Comparison of ENCODE assay signal across 21 mouse cellular contexts in genomic region chrX:162832101-162832500, GRCm38 (mm10). TPM values are rescaled to one million over a fixed set of nuclear protein-coding genes. Genes with fewer than 3 reads are reported as not detected.
DNase-seq lines count a peak whose midpoint lies in the region; ATAC-seq and TF ChIP-seq lines count a peak whose summit lies in the region.
"Had no signal": no experiment of that assay in that cellular context is flagged by ENCODE, and none has a peak within 500 bp of the region (broad histone marks: within the 10 kb centered on the region; RNA-seq: fewer than 3 reads in every experiment).

No protein-coding gene starts in this region.

- no peaks in the 10 kb centered on the region for H3K4me1 ChIP-seq in intestine, embryonic 16.5 days (ENCODE audit: control insufficient read depth, insufficient read depth, low read length)
- no peaks in the 10 kb centered on the region for H3K4me1 ChIP-seq in intestine, embryonic 15.5 days (replicated peaks)
- no peaks in the 10 kb centered on the region for H3K4me1 ChIP-seq in kidney, adult 2 months (ENCODE audit: control insufficient read depth, insufficient read depth, low read length)
- H3K4me1 ChIP-seq: embryonic facial prominence, embryonic 13.5 days; limb, embryonic 13.5 days had no signal

- no peak overlapping the region for H3K4me3 ChIP-seq in intestine, embryonic 16.5 days (ENCODE audit: low read length)
- no peak overlapping the region for H3K4me3 ChIP-seq in intestine, embryonic 15.5 days (replicated peaks)
- no peak overlapping the region for H3K4me3 ChIP-seq in kidney, adult 2 months (ENCODE audit: insufficient read depth, low read depth, low read length)
- H3K4me3 ChIP-seq: embryonic facial prominence, embryonic 13.5 days; limb, embryonic 13.5 days; liver, embryonic 15.5 days; megakaryocyte, embryonic 14.5 days had no signal

- H3K9ac ChIP-seq in intestine, embryonic 16.5 days (ENCODE audit: low read depth, low read length), result no peak overlapping the region
- H3K9ac ChIP-seq in intestine, embryonic 15.5 days, result no peak overlapping the region
- H3K9ac ChIP-seq: embryonic facial prominence, embryonic 13.5 days; limb, embryonic 13.5 days; liver, embryonic 15.5 days had no signal

- TF ChIP-seq CTCF in kidney, adult 2 months (conservative IDR thresholded peaks at IDR 0.05; ENCODE audit: insufficient read depth, insufficient read length, low read depth, low read length), result no peak

- H3K27me3 ChIP-seq in intestine, embryonic 16.5 days (replicated peaks; ENCODE audit: control insufficient read depth, insufficient read depth, low read length), result no peaks in the 10 kb centered on the region
- no peaks in the 10 kb centered on the region for H3K27me3 ChIP-seq in intestine, embryonic 15.5 days (replicated peaks)
- no peaks in the 10 kb centered on the region for H3K27me3 ChIP-seq in kidney, adult 2 months (replicated peaks; ENCODE audit: control insufficient read depth, insufficient read depth, low read length)
- H3K27me3 ChIP-seq: liver, embryonic 15.5 days had no signal

- TF ChIP-seq POLR2A in kidney, adult 2 months (IDR thresholded peaks at IDR 0.05; ENCODE audit: low read depth, low read length), result no peak

- ATAC-seq in intestine, embryonic 16.5 days, result no peak
- ATAC-seq in intestine, embryonic 15.5 days, result no peak
- no peak for ATAC-seq in megakaryocyte, adult 5-6 weeks (ENCODE audit: poor library complexity, severe bottlenecking)
- ATAC-seq: inflammation-experienced regulatory T-cells, adult 6 months had no signal

- WGBS in intestine, embryonic 16.5 days, result 28% methylated on average over 3 of the region's 3 CpGs
- WGBS in intestine, embryonic 15.5 days, result 40% methylated on average over 3 of the region's 3 CpGs
- WGBS in large intestine, adult 2 months, result 31% methylated on average over 3 of the region's 3 CpGs
- WGBS in kidney, adult 2 months, result 41% methylated on average over 3 of the region's 3 CpGs

- no peaks in the 10 kb centered on the region for H3K36me3 ChIP-seq in intestine, embryonic 16.5 days (ENCODE audit: control insufficient read depth, insufficient read depth, low read length)
- no peaks in the 10 kb centered on the region for H3K36me3 ChIP-seq in intestine, embryonic 15.5 days
- no peaks in the 10 kb centered on the region for H3K36me3 ChIP-seq in kidney, adult 2 months (ENCODE audit: control insufficient read depth, insufficient read depth, low read length)
- H3K36me3 ChIP-seq: embryonic facial prominence, embryonic 13.5 days; limb, embryonic 13.5 days; liver, embryonic 15.5 days had no signal

- DNase-seq in MN1 (ENCODE audit: low spot score) (peak; percentile 5), adipocyte (ENCODE audit: low spot score) (peak; percentile 18)
- DNase-seq in large intestine, adult 2 months (ENCODE audit: low read depth, low spot score), result peak; percentile 14
- DNase-seq in kidney, adult 2 months, result no peak
- no peak for DNase-seq in kidney, postnatal 14 days
- DNase-seq: cerebellum, postnatal 10 days; kidney, postnatal 10 days; layer of hippocampus, adult 9-11 months; lung, postnatal 10 days; retina, postnatal 1 day; right cerebral cortex, postnatal 4 days; thymus, postnatal 4 days had no signal

- no peak overlapping the region for H3K4me2 ChIP-seq in intestine, embryonic 16.5 days (ENCODE audit: low read depth, low read length)
- no peak overlapping the region for H3K4me2 ChIP-seq in intestine, embryonic 15.5 days (replicated peaks)
- H3K4me2 ChIP-seq: embryonic facial prominence, embryonic 13.5 days; heart, embryonic 11.5 days; limb, embryonic 13.5 days; liver, embryonic 15.5 days had no signal

- H3K27ac ChIP-seq in intestine, embryonic 16.5 days (ENCODE audit: low read length), result peak overlapping the region; percentile 20; the same call in 1 of the 2 replicates
- no peak overlapping the region for H3K27ac ChIP-seq in intestine, embryonic 15.5 days
- H3K27ac ChIP-seq in kidney, adult 2 months (ENCODE audit: insufficient read depth, low read depth, low read length), result no peak overlapping the region
- H3K27ac ChIP-seq: embryonic facial prominence, embryonic 13.5 days; limb, embryonic 13.5 days; liver, embryonic 15.5 days had no signal

- H3K9me3 ChIP-seq in intestine, embryonic 16.5 days (ENCODE audit: control insufficient read depth, low read length), result no peaks in the 10 kb centered on the region
- no peaks in the 10 kb centered on the region for H3K9me3 ChIP-seq in intestine, embryonic 15.5 days
- H3K9me3 ChIP-seq: embryonic facial prominence, embryonic 13.5 days; limb, embryonic 13.5 days; liver, embryonic 15.5 days; megakaryocyte, embryonic 14.5 days had no signal

RNA-seq across cellular contexts. Expression of gene Txlng, which starts 2.8 kb away (rescaled TPM):
- polyA plus RNA-seq in intestine, embryonic 16.5 days (2015; fragmentation: Nextera tagmentation; extraction: Ambion mirVana), result 12.1 and 13.4 TPM in 2 replicates
- 13.3 and 13.5 TPM in 2 replicates for polyA plus RNA-seq in intestine, embryonic 15.5 days (2015; fragmentation: Nextera tagmentation; extraction: Ambion mirVana)
- polyA plus RNA-seq in large intestine, adult 2 months (2012; rRNA removed), result 2.9 and 3.5 TPM in 2 replicates
- 2.6 and 4.5 TPM in 2 replicates for polyA plus RNA-seq in kidney, adult 2 months (2012; rRNA removed)
- 18.4 and 22.7 TPM in 2 replicates for total RNA-seq in megakaryocyte, adult 5-6 weeks (2015)
- 30.8 and 34.1 TPM in 2 replicates for total RNA-seq in megakaryocyte, adult 5-6 weeks (2017)

RNA-seq across cellular contexts. Expression of gene Syap1, which starts 56.1 kb away (rescaled TPM):
- 31.3 and 35.1 TPM in 2 replicates for polyA plus RNA-seq in intestine, embryonic 16.5 days (2015; fragmentation: Nextera tagmentation; extraction: Ambion mirVana)
- polyA plus RNA-seq in intestine, embryonic 15.5 days (2015; fragmentation: Nextera tagmentation; extraction: Ambion mirVana), result 31.8 and 37.5 TPM in 2 replicates
- polyA plus RNA-seq in large intestine, adult 2 months (2012; rRNA removed), result 7.8 and 12.5 TPM in 2 replicates
- 14.1 and 16.4 TPM in 2 replicates for polyA plus RNA-seq in kidney, adult 2 months (2012; rRNA removed)
- total RNA-seq in megakaryocyte, adult 5-6 weeks (2015), result 50.8 and 54.7 TPM in 2 replicates
- total RNA-seq in megakaryocyte, adult 5-6 weeks (2017), result 73.8 and 79.4 TPM in 2 replicates

Comparison
In these comparisons a context has a peak if more than half of its experiments do, and no peak if none do; other contexts are left out.
1. DNase-seq: peak in MN1 (single experiment), adipocyte (single experiment) and large intestine, adult 2 months (single experiment); none in kidney, adult 2 months (single experiment) and kidney, postnatal 14 days (single experiment).